9 mouse cellular contexts compared by ENCODE assay signal in genomic region chr11:53958176-53958575, GRCm38 (mm10). TPM values are rescaled to one million over a fixed set of nuclear protein-coding genes. Genes with fewer than 3 reads are reported as not detected.
DNase-seq lines count a peak whose midpoint lies in the region; ATAC-seq and TF ChIP-seq lines count a peak whose summit lies in the region.
"Not testable (repeated sequence)": the region's sequence is repeated elsewhere in the genome, so short reads cannot be mapped to it uniquely, and the experiment has no call there.
"Had no signal": no experiment of that assay in that cellular context is flagged by ENCODE, and none has a peak within 500 bp of the region (broad histone marks: within the 10 kb centered on the region; RNA-seq: fewer than 3 reads in every experiment).

No protein-coding gene starts in this region.

- H3K9me3 ChIP-seq in embryonic facial prominence, embryonic 10.5 days; intestine, postnatal 0 days (ENCODE audit: control insufficient read depth): not testable (repeated sequence)

- H3K4me2 ChIP-seq in intestine, postnatal 0 days (replicated peaks; ENCODE audit: low read depth), result not testable (repeated sequence)

- not testable (repeated sequence) for H3K27me3 ChIP-seq in embryonic facial prominence, embryonic 10.5 days (replicated peaks; ENCODE audit: low read depth, poor library complexity, severe bottlenecking); intestine, postnatal 0 days (replicated peaks; ENCODE audit: control insufficient read depth, insufficient read depth, low read length)

- 38% methylated on average over 4 of the region's 4 CpGs for WGBS in embryonic facial prominence, embryonic 10.5 days
- 41% methylated on average over 4 of the region's 4 CpGs for WGBS in intestine, postnatal 0 days

- ATAC-seq in intestine, postnatal 0 days, result not testable (repeated sequence)
- peak; percentile 60; the same call in 1 of the 2 replicates for ATAC-seq in megakaryocyte progenitor cell, adult 5-6 weeks (replicated peaks; ENCODE audit: poor library complexity)

- not testable (repeated sequence) for H3K27ac ChIP-seq in embryonic facial prominence, embryonic 10.5 days (replicated peaks); intestine, postnatal 0 days (ENCODE audit: low read depth, low read length)

- H3K4me3 ChIP-seq in embryonic facial prominence, embryonic 10.5 days; intestine, postnatal 0 days (ENCODE audit: low read depth, low read length): not testable (repeated sequence)

- H3K4me1 ChIP-seq in embryonic facial prominence, embryonic 10.5 days; intestine, postnatal 0 days (replicated peaks; ENCODE audit: control insufficient read depth, insufficient read depth, low read length): not testable (repeated sequence)

- not testable (repeated sequence) for H3K9ac ChIP-seq in intestine, postnatal 0 days (ENCODE audit: low read depth, low read length)

- not testable (repeated sequence) for H3K36me3 ChIP-seq in embryonic facial prominence, embryonic 10.5 days (replicated peaks)
- peaks cover 20% of the 10 kb centered on the region for H3K36me3 ChIP-seq in intestine, postnatal 0 days (ENCODE audit: control insufficient read depth, insufficient read depth)

- TF ChIP-seq CTCF in intestine, postnatal 0 days (IDR thresholded peaks at IDR 0.05; ENCODE audit: low read depth), result peak; percentile 59

- intact Hi-C loops in left cerebral cortex, postnatal 4 days (cut with DNase I), result not testable (repeated sequence)

- peak; percentile 40 to 41 for DNase-seq in CD8-positive naive resting alpha-beta T cell, adult 2 months (ENCODE audit: low read depth in 2 of 2, low spot score in 2 of 2)
- DNase-seq in adrenal gland, postnatal 14 days, result peak; percentile 59
- DNase-seq in embryonic facial prominence, embryonic 10.5 days (ENCODE audit: low spot score), result peak; percentile 28
- peak; percentile 5 for DNase-seq in left cerebral cortex, postnatal 4 days
- DNase-seq in spleen, postnatal 36 days (ENCODE audit: low spot score in 2 of 2), result peak; percentile 10 to 14
- peak; percentile 73 for DNase-seq in thymus, postnatal 4 days

RNA-seq across cellular contexts. Expression of gene Slc22a21, which starts 22.0 kb away (rescaled TPM):
- total RNA-seq in adrenal gland, postnatal 14 days (2021), result 4.6 and 5.7 TPM in 2 replicates
- 2.1 and 2.6 TPM in 2 replicates for polyA plus RNA-seq in embryonic facial prominence, embryonic 10.5 days (2016; fragmentation: Nextera tagmentation; extraction: Ambion mirVana)
- 6.8 and 8.8 TPM in 2 replicates for polyA plus RNA-seq in intestine, postnatal 0 days (2015; fragmentation: Nextera tagmentation; extraction: Ambion mirVana)
- 1 to 10 TPM; 4.1 to 5.7 TPM for total RNA-seq in left cerebral cortex, postnatal 4 days (2021)
- 1.4 and 3.0 TPM in 2 replicates for total RNA-seq in megakaryocyte progenitor cell, adult 5-6 weeks (2015)
- 0.71 and 2.3 TPM in 2 replicates for total RNA-seq in megakaryocyte progenitor cell, adult 5-6 weeks (2017)
- total RNA-seq: G1E had no signal
- polyA plus RNA-seq: G1E had no signal

Comparison
In these comparisons a context has a peak if more than half of its experiments do, and no peak if none do; other contexts are left out.
1. DNase-seq: peak in every context shown above with its lines; median percentile 73 in thymus, postnatal 4 days; 59 in adrenal gland, postnatal 14 days; 40 in CD8-positive naive resting alpha-beta T cell, adult 2 months; 28 in embryonic facial prominence, embryonic 10.5 days; 12 in spleen, postnatal 36 days; 5 in left cerebral cortex, postnatal 4 days.